Mouse (Mus musculus) spleen, adult 2 months (tissue): ENCODE measurements around the gene Gimap7. TPM values are rescaled to one million over a fixed set of nuclear protein-coding genes. Genes with fewer than 3 reads are reported as not detected.
A peak's percentile ranks its signal among the peaks of the same experiment; 100 is the strongest.

Experiments used
- DNase-seq, 2 experiments: peaks; one replicate each; pipeline versions ENCODE4 v3.0.0 to v3.0.0-alpha.2; 2012 to 2021; ENCODE audit warnings: low spot score in 2 of 2, low read depth in 1 of 2
- H3K27ac ChIP-seq: fragments of 200-500 bp; 2 replicates; pipeline ENCODE4 v1.5.1; 2012; ENCODE audit warnings: low read length, inconsistent platforms; ENCODE audit not compliant: insufficient read depth
- H3K27me3 ChIP-seq: fragments of 200-500 bp; 2 replicates; pipeline ENCODE4 v1.6.1; 2012; ENCODE audit warnings: mild to moderate bottlenecking, moderate library complexity, low read length, inconsistent platforms; ENCODE audit not compliant: control insufficient read depth, insufficient read depth
- H3K36me3 ChIP-seq: fragments of 200-500 bp; 2 replicates; pipeline ENCODE4 v1.6.1; 2012; ENCODE audit warnings: mild to moderate bottlenecking, low read length, inconsistent platforms; ENCODE audit not compliant: control insufficient read depth, insufficient read depth
- H3K4me1 ChIP-seq: fragments of 200-500 bp; 2 replicates; pipeline ENCODE4 v1.6.1; 2011; ENCODE audit warnings: inconsistent platforms; ENCODE audit not compliant: control insufficient read depth, insufficient read depth, insufficient read length
- H3K4me3 ChIP-seq: fragments of 200-500 bp; 2 replicates; pipeline ENCODE4 v1.5.1; 2011; ENCODE audit warnings: mild to moderate bottlenecking, inconsistent platforms; ENCODE audit not compliant: insufficient read depth, insufficient read length; ENCODE audit errors: extremely low read depth
- CTCF ChIP-seq: fragments of 200-500 bp; IDR thresholded peaks from 2 replicates; pipeline ENCODE4 v1.5.1; 2011; ENCODE audit warnings: mild to moderate bottlenecking, inconsistent platforms; ENCODE audit not compliant: insufficient read depth, insufficient read length, insufficient replicate concordance; ENCODE audit errors: extremely low read depth
- POLR2A ChIP-seq: fragments of 200-500 bp; IDR thresholded peaks from 2 replicates; pipeline ENCODE4 v1.6.1; 2011; ENCODE audit warnings: low read depth, low read length, inconsistent platforms
- WGBS: fragments of 180-500 bp; shearing (Covaris S2); methylation state at CpG from one replicate; pipeline ENCODE4 v1.1.7; 2018; 5-methylcytosine and 5-hydroxymethylcytosine counted together
- polyA plus RNA-seq: library from polyadenylated mRNA; depleted of rRNA; stranded (reverse); fragments of >200 nt; gene quantifications from 2 replicates; pipeline ENCODE4 v1.2.3, GENCODE M21; 2012

Gene Gimap7
- polyA plus RNA-seq, 1 experiment: 11.6 TPM

GRCm38 (mm10) chr6:48740501-48741169 lies 22.2 kb downstream of the Gimap7 start:
- Histone ChIP-seq H3K27ac (peak overlapping the region; percentile 97), H3K27me3 (no peaks in the 10 kb centered on the region), H3K36me3 (peaks cover 22% of the 10 kb centered on the region), H3K4me3 (peak overlapping the region; percentile 66), H3K4me1 (peaks cover 35% of the 10 kb centered on the region)
- no peak for TF ChIP-seq CTCF
- TF ChIP-seq POLR2A: no peak; the same call in 1 of the 2 replicates
- WGBS: 18% methylated on average over 3 of the region's 3 CpGs
- DNase-seq: no peak

GRCm38 (mm10) chr6:48741273-48741672 lies 22.9 kb downstream of the Gimap7 start:
- TF ChIP-seq POLR2A (peak; percentile 38; the same call in 1 of the 2 replicates), CTCF (no peak)
- Histone ChIP-seq H3K27me3 (no peaks in the 10 kb centered on the region), H3K27ac (peak overlapping the region; percentile 97), H3K4me1 (peaks cover 31% of the 10 kb centered on the region), H3K4me3 (peak overlapping the region; percentile 66), H3K36me3 (peaks cover 22% of the 10 kb centered on the region)
- WGBS: 12% methylated on average over 3 of the region's 3 CpGs
- DNase-seq: peak in 1 of 2 experiments; percentile 40

GRCm38 (mm10) chr6:48741711-48742206 lies 23.3 kb downstream of the Gimap7 start:
- Histone ChIP-seq H3K27me3 (no peaks in the 10 kb centered on the region), H3K4me3 (peak overlapping the region; percentile 66), H3K27ac (peak overlapping the region; percentile 97), H3K4me1 (peaks cover 29% of the 10 kb centered on the region), H3K36me3 (peaks cover 22% of the 10 kb centered on the region)
- DNase-seq: no peak
- TF ChIP-seq CTCF: no peak
- no peak for TF ChIP-seq POLR2A
- 39% methylated on average over 9 of the region's 9 CpGs for WGBS

- whole genome bisulfite sequencing: 83% methylated on average over 52 of the region's 52 CpGs
- no peak for DNase-seq
- no peak for TF ChIP-seq CTCF
- no peak for TF ChIP-seq POLR2A
- Histone ChIP-seq H3K4me1 (peaks cover 26% of the 10 kb centered on the region), H3K27ac (peak overlapping the region; percentile 97), H3K36me3 (peaks cover 22% of the 10 kb centered on the region), H3K4me3 (no peak overlapping the region), H3K27me3 (no peaks in the 10 kb centered on the region)
Observed at GRCm38 (mm10) chr6:48742422-48743351, 24.3 kb downstream of the Gimap7 start.

GRCm38 (mm10) chr6:48745490-48745889 lies 27.1 kb downstream of the Gimap7 start:
- peaks cover 27% of the 10 kb centered on the region for H3K4me1 ChIP-seq
- H3K36me3 ChIP-seq: peaks cover 21% of the 10 kb centered on the region
- TF ChIP-seq CTCF: no peak
- TF ChIP-seq POLR2A: no peak
- DNase-seq: no peak
- 8% methylated on average over 2 of the region's 2 CpGs for WGBS
- peak overlapping the region; percentile 72 for H3K4me3 ChIP-seq
- peak overlapping the region; percentile 98 for H3K27ac ChIP-seq
- H3K27me3 ChIP-seq: no peaks in the 10 kb centered on the region

- peak within 1 kb of the TSS; percentile 72 for H3K4me3 ChIP-seq
Observed at GRCm38 (mm10) chr6:48745959-48746889, 27.8 kb downstream of the Gimap7 start, which contains the start of gene Gimap5. Gene Gimap5 (plus strand): TSS chr6:48746197.

More at GRCm38 (mm10) chr6:48745959-48746889, 27.8 kb downstream of the Gimap7 start, which contains the start of gene Gimap5:
- Histone ChIP-seq H3K27ac (peak within 1 kb of the TSS; percentile 98), H3K36me3 (peaks cover 20% of the 10 kb centered on the region), H3K4me1 (peaks cover 27% of the 10 kb centered on the region), H3K27me3 (no peaks in the 10 kb centered on the region)
- peak; percentile 68 for TF ChIP-seq POLR2A
- TF ChIP-seq CTCF: 0 out of 2 replicates have a peak, but pooled peaks have one; percentile 6
- DNase-seq: peak; percentile 74 to 83
- WGBS: 4% methylated on average over 16 of the region's 16 CpGs
